Mouse (Mus musculus): ENCODE measurements around the gene Gm20683. TPM values are rescaled to one million over a fixed set of nuclear protein-coding genes. Genes with fewer than 3 reads are reported as not detected.

The Gm20683 gene
- polyA plus RNA-seq (2017; shearing (Covaris generic)): 1.9 TPM

DNA sequence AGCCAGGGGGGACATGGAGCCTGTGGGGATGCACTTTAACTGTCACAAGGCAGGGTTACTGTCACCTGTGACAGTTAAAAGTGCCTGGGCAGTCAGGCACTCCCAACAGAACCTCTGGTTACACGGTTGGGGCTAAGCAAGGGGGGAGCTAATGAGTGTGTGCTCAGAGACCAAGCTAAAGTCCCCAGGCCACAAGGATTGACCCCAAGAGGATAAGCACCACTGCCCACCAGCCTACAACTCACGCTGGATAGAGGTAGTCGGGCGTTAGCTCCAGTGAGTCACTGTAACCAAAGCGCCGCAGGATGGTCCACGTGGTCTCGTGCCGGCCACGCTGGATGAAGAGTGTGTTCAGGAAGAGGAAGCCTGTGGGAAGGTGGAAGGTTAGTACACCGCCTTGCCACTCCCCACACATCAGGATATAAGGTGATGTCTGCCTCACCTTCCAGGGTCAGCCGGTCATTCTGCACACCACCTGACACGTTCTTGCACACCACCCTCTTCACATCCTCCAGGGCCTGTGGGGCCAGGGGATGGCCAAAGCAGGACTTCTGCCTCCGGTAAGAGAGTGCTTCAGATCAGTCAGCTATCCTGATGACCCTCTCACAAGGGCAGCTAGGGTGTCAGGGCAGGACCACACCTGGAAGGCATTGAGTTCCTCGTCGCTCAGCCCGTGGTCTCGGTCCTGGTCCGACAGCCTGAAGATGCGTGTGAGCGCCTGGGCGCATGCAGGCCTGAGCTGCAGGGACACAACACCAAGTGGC lies at the start of gene Gm20683:
TSS of gene Gm20683 (minus strand) at position 647 of the 764 bp plus-strand sequence.

DNA sequence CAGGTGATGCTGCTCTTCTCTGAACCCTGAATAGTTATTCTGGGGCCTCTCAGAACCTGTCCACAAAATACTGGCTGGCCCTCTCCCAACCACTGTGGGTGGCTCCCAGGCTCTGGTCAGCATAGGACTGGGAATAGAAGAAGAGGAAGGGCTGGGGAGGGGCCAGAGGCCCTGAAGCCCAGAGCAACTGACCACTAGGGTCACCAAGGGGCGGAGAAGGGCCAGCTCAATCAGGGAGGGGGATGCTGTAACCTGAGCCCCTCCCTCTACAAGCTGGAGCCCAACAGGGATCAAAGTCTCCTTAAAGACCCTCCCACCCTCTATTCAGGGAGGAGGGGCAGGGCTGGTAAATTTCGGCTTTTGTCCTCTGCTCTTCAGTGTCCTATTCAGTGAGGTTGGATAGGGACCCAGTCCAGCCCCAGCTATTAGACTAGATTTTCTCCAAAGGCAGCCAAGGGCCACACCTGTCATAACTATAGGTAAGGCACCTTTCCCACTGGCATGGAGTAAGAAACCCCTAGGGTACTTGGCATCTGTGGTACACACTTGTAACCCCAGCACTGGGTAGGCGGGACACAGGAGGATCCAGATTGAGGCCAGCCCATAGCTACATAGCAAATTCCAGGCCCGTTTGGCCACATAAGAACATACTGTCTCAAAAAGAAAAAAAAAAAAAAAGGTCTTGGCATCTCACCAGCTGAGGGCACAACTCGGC lies 38.8 kb upstream of the Gm20683 start, which contains the start of gene Wfikkn1:
TSS of gene Wfikkn1 (minus strand) at position 663 of the 715 bp plus-strand sequence.

DNA sequence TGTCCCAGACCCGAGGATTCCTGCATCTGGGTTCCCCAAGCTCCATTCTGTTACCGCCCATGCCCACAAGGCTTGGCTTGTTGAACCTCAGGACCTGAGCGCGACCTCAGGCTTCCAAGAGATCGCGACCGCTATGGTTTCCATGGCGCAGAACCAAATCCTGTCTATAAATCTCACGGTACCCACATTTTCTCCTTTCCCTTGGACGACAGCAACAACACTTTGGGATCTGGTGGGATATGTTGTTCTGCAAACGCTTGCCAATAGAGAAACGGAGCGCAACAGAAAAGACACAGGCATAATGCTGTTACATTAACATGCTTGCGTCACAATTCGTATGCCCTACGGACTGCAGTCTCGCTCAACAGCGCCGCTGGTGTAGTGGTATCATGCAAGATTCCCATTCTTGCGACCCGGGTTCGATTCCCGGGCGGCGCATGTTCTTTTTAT lies 33.2 kb upstream of the Gm20683 start, which contains the start of gene Mettl26:
TSS of gene Mettl26 (plus strand) at position 354 of the 450 bp plus-strand sequence.

DNA sequence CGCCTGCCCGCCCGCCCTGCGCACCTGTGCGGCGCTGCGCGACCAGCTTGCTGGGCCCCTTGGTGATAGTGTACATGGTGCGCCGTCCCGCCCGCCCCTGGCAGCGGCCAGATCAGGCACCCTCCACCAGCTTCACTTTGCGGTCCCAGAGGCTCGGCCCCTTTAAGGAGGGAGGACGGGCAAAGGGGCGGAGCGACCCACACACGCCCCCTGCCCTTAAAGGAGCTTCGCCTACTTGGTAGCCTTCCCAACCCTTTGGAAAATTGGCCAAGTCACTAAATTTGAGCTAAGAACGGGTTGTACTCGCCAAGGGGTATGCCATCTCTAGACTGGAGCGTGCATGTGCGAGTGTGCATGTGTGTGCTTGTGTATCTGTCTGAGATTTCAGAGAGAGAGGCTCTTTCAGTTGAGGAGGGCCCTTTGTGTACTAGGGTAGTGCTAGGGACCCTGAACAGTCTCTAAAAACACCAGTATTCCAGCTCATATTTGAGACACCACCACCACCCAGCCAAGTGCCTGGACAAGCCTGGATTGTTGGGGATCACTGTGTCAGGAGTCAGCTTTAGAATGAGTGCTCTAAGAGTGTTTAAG lies 27.1 kb upstream of the Gm20683 start, which contains the start of gene Mcrip2:
TSS of gene Mcrip2 (minus strand) at position 164 of the 591 bp plus-strand sequence.

DNA sequence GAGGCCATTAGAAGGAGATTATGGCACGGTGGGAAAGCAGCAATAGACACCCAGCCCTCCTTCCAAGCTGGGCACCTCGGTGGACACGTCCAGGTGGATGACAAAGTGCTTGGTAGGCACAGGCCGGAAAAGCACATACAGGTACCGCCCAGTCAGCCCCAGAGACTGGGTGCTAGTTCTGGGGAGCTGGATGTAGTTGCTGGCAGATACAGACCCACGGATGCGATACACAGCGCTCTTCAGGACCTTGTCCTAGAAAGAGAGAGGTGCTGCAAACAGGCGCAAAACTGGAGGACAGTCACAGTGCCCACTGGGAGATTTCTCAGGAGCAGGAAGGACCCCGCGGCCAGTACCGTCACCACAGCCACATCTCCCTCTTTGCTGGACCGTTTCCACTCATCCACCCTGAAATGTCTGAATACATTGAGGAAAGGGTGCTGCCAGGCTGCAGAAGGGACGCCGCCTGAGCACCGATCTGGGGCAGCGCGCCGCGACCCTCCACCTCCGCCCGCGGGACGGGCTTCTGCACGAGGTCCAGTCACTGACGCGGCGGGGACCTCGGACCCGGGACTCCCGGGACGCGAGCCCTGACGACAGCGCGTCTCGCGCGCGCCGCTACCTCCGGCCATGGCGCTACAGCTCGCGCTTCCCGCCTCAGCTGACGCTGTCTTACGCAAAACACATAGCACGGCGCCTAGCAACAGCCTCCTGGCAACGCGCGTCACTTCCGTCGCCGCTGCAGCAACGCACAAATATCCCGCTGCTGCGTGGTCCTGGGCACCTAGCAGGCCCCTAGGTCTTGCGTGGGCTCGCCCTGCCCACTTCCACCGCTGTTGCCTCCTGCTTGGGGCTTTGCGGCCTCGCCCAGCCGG lies 19.5 kb upstream of the Gm20683 start, which contains the start of gene Wdr90:
TSS of gene Wdr90 (minus strand) at position 670 of the 872 bp plus-strand sequence.

DNA sequence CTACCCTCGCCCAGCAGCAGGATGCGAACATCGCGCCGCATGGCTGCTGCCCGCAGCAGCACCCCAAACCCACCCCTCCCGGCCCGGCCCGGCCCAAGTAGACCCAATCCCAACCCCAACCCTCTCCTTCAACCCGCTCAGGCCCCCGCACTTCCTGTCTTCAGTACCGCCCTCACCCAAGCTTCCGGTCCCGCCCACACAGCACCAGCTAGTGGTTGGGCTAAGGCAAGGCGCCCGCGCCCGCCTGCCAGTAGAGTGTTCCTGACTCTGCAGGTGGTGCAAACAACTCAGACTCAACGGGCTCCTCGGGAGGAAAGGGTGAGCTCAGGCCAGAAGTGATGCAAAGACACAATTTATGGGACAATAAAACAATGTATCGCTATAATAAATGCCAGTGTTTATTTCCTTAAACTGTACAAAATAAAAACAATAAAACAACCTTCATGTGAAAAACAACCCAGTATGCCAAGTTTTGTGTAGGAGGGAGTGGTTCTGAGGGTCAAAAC lies 2.9 kb upstream of the Gm20683 start, which contains the start of gene Rhot2:
TSS of gene Rhot2 (minus strand) at position 456 of the 506 bp plus-strand sequence.

DNA sequence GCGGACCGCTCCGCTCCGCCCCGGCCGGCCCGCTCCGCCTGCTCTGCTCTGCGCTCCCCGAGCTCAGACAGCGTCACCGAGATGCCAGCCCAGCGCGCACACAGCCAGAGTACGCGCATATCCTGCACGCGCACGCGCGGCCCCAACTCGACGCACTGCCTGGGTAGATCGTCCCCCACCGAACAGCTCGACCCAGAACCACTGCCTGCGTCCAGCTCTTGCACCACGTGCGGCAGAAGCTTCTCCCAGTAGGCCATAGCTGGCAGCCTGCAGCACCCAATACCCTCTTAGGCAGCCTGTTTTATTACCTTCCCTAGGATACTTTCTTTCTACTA lies 4.5 kb downstream of the Gm20683 start, which contains the start of gene Rhbdl1:
TSS of gene Rhbdl1 (minus strand) at position 220 of the 335 bp plus-strand sequence.

DNA sequence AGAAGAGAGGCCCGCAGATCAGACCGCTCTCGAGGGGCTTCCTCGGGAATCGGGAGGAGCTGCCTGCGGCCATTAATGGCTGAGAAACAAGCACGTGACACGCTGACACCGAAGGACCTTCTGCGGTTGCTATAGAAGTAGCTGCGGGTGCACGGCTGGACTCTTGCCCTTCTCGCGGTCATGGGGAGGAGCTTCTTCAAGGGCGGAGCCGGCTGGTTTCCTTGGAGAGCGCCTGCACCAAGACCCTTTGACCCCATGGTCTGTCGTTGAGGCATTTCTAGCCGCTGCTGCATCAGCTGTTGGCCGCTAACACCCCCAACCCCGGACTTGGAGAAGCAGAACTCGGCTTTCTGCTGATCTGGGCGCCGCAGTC lies 8.3 kb downstream of the Gm20683 start, which contains the start of gene Stub1:
TSS of gene Stub1 (minus strand) at position 114 of the 373 bp plus-strand sequence.

DNA sequence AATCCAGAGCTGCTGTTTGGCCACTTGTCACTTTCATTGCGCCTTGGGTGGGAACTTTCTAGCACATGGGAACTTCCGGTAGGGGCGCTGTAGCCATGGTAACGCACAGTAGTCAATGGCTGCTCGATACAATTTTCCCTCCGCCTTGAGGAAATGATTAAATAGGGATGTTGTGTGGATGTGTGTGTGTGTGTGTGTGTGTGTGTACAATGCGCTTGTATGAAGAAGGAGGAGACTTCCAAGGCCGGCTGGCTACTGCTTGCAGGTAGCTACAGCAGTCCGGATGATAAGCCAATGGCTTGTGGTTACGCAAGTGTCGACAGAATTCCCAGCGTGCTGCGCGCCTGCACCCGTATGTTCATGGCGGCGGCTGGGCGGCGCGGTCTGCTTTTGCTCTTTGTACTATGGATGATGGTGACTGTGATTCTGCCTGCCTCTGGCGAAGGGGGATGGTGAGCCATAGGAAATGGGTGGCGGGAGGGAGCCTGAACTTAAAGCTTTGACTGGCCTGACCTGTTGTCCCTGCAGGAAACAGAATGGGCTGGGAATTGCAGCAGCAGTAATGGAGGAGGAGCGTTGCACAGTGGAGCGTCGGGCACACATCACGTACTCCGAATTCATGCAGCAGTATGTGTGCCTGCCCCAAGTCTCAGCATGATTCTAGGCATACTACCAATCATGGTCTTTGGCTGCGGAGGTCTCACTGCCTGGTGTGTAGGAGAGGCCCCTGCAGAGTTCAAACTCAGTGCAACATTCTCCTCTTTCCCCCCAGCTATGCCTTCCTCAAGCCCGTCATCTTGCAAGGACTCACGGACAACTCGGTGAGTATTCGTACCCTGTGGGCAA lies 12.6 kb downstream of the Gm20683 start, which contains the start of gene Jmjd8:
TSS of gene Jmjd8 (plus strand) at position 156 of the 846 bp plus-strand sequence.

DNA sequence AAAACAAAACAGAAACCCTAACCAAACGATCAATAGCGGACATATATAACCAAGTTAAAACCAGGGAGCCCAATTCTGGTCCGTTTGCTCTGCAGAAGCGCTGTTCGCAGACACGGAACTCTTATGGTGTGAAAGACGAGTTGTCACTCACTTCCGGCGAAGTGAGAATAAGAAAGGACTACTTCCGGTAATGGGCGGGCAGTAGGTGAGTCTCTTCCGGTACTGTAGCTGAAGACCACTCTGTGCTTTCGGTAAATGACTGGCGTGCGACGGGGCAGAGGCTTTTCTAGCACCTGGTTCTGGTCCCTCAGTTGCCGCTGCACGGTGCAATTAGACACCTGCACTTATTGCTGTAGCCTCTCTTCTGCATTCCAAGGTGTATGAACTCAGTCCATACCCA lies 18.1 kb downstream of the Gm20683 start, which contains the start of gene Wdr24:
TSS of gene Wdr24 (plus strand) at position 176 of the 400 bp plus-strand sequence.

DNA sequence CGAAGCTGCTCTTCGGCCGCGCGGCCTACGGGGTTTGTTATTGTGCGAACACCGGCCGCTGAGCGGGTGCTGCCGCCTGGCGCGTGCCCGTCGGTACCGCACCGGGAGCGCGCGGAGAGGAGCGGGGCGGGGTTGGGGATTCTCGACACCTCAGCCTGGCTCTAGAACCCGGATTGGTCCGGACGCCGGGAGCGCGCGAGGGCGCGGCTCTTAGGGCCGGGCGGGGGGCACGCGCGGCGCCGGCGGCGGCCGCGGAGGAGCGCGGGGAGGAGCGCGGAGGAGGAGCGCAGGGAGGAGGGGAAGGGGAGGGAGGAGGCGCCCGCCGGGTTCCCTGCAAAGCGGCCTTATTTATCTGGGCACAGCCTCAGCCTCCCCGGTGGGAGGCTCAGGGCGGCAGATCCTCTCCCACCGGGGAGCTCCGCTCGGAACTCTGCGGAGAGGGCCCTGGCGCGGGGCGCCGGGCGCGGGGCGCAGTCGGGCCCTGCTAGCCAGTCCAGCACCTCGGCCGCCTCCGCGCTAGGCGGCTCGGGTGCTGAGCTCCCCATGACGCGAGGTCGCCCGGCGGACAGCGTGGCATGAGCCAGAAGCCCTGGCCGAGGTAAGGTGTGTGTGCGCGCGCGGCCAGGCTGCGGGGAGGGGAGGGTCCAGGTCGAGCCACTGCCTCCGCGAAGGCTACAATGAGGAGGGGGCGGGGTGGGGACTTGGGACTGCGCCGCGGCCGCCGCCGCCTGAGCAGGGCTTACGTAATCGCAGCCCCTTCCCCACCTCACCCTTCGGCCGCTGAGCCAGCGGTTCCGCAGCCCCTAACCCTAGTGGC lies 32.6 kb downstream of the Gm20683 start, which contains the start of gene Fbxl16:
TSS of gene Fbxl16 (plus strand) at position 297 of the 817 bp plus-strand sequence.

DNA sequence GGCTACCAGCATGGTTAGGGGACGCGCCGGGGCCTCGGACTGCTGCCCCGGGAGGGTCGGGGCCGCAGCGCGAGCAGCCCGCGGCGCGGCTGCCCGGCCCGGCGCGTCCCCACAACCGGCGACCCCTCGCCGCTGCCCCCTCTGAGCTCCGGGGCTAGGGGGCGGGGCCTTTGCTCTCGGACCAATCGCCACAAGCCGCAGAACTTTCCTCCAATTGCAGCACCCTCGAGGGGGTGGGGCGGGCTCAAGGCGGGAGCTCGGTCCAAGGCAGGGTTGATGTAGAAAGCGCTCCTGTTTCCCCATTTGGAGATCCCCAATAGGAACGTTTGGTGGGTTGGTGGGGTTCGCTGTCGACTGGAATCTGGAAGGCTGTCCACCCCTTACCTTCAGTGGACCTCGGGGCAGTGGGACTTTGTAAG lies 44.6 kb downstream of the Gm20683 start, which contains the start of gene Metrn:
TSS of gene Metrn (minus strand) at position 186 of the 419 bp plus-strand sequence.

DNA sequence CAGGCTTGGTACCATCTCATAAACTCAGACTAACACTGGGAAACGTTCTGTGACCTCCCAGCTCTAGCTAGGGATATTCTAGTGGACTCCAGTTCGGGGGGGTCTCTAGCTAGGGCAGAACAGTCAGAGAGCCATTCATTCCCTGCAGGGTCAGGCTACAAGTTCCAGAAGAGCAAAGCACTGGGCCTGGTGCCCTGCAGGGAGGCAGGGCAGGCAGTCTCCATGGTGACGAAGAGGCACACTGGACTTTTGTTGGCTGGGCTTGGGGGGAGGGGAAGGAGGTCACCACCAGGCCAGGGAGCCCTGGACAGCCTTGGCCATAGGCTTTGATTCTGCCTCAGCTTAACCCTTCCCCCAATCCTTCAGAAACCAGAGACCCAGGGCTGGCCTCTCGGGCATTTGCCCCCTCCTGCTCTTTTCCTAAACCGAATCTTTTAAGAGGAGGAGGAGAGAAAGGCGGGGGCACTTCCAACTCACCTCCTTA lies 45.9 kb downstream of the Gm20683 start, which contains the start of gene AC134908.4:
TSS of gene AC134908.4 (minus strand) at position 51 of the 484 bp plus-strand sequence.

DNA sequence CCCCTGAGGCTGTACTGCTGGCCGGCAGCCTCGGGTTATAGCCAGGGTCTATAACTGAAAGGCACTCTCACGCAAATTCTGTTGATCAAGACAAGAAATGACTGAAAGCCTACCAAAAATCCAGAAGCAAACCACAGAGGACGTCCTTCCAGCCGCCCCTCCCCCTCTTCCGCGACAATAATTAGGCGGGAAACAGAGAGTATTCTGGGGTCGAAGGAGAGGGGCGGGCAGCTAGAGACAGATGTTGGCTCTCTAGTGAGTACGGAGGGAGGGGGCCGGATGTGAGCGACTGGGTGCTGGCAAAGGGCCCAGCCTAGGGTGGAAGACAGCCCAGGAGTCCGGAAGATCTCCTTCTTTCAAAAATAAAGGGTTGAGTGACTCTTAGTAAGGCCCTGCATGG lies 48.9 kb downstream of the Gm20683 start, which contains the start of gene Fam173a:
TSS of gene Fam173a (minus strand) at position 287 of the 400 bp plus-strand sequence.

DNA sequence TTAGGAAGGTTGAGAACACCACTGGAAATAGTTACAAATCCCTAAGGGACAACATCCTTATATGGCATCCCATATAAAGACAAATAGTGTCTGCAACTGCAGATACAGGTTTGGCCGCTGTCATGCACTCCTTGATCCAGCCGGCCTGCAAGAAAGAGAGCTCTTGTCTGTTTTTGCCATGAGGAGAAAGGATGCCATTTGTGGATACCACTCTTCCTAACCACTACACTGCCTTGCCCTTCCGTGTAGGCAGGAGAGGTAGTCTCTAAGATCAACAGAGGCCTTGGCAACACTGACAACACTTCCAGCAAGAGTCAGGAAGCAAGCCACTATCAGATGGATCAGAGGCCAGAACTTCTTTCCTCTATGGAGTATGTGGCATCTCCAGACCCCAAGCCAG lies 55.3 kb downstream of the Gm20683 start, which contains the start of gene Ccdc78:
TSS of gene Ccdc78 (plus strand) at position 301 of the 400 bp plus-strand sequence.

DNA sequence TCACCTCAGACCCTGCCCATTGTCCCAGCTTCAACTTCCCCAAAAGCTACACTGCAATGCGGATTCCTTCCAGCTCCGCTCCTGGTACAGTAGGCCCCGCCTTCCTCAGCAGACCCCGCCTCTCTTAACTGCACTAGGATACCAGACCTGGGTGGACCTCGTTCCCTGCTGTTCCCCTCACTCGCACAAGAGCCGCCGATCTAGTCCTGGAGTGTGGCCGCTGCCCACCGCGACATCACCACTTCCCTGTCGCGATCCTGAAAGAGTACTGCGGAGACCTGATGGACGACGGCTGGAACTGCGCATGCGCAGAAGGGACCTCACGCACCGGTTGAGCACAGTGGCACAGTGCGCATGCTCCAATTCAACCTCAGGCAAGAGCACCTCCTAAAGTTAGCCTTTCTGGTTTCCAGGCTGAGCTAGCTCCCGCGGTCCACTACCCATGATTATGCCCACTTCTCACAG lies 56.2 kb downstream of the Gm20683 start, which contains the start of gene Haghl:
TSS of gene Haghl (minus strand) at position 393 of the 465 bp plus-strand sequence.

All from effector memory CD4-positive, alpha-beta T cell, adult 5 months (primary cell).